Mouse (Mus musculus) testis, adult 2 months (tissue): ENCODE data around the gene Spaca1.

Source experiments
- CTCF ChIP-seq: fragments of 200-500 bp; IDR thresholded peaks from 2 replicates; pipeline ENCODE4 v1.5.1; 2012; ENCODE audit warnings: low read depth, mild to moderate bottlenecking, inconsistent platforms, low read length, moderate library complexity; ENCODE audit not compliant: control insufficient read depth, insufficient read depth, insufficient replicate concordance
- POLR2A ChIP-seq: fragments of 200-500 bp; IDR thresholded peaks from 2 replicates; pipeline ENCODE4 v1.6.1; 2012; ENCODE audit warnings: low read depth, mild to moderate bottlenecking, inconsistent platforms, low read length, moderate library complexity; ENCODE audit not compliant: control insufficient read depth

DNA sequence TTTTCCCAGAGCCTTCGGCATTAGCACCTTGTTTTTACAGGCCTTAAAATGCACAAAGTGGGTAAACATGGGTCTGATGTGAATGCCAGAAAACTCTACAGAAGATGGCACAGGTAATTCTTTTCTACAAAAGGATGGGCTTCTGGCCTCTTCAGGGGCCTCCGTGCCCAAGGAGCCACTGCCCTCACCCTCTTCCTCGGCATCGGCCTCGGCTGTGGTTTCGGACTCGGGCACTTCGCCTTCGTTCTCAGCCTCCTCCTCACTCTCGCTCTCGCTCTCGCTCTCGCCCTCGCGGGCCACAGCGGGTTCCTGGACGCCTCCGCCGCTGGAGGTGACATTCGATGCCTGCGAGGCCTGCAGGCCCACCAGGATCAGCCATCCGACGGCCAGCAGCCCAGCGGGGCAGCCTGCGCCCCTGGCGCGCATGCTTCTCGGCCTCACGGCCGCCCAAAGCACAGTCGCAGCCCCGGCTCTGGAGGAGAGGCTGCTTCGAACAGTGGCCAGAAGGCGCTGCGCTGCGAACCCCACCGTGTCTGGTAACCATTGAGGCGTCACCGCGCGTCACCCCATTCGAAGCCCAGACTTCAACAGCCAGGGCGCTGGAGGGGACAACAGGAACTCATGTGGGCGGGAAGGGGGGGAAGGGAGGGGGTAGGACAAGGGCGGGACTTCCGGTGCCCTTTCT is at the start of gene Spaca1:
- TF ChIP-seq POLR2A = peak; percentile 74; the same call in 1 of the 2 replicates
- TF ChIP-seq CTCF = no peak
